Mouse (Mus musculus) left cerebral cortex, adult 2 months (tissue): ENCODE data around the gene Qrfpr. TPM values are rescaled to one million over a fixed set of nuclear protein-coding genes. Genes with fewer than 3 reads are reported as not detected.

Experiments used
- DNase-seq, 2 experiments: peaks; one replicate each; pipeline ENCODE4 v3.0.0; 2021 to 2022; ENCODE audit warnings: low spot score in 2 of 2, mixed read lengths in 1 of 2; ENCODE audit errors: extremely low spot score in 1 of 2
- H3K27ac ChIP-seq: fragments of 200-600 bp; 2 replicates; pipeline ENCODE4 v1.8.1; 2022
- H3K4me3 ChIP-seq: fragments of 200-600 bp; 2 replicates; pipeline ENCODE4 v1.8.1; 2022
- CTCF ChIP-seq: fragments of 200-600 bp; IDR thresholded peaks from 2 replicates; pipeline ENCODE4 v1.8.1; 2022; ENCODE audit warnings: antibody characterized with exemption, mild to moderate bottlenecking, moderate library complexity
- intact Hi-C: fragments of 180-260 bp; cut with DNase I; formaldehyde crosslinking; loops from one replicate; pipeline ENCODE4 v1.15.1; 2025
- total RNA-seq, 2 experiments: library from RNA; stranded (reverse); gene quantifications; 2 replicates each; pipeline ENCODE4 v1.2.3; 2021

Gene Qrfpr
- total RNA-seq, 2 experiments from 2014 or later = 4.6 to 4.7 TPM

- H3K27ac ChIP-seq = no peak overlapping the region
- intact Hi-C loops = no loop called here
- no peak for DNase-seq
- no peak for TF ChIP-seq CTCF
- H3K4me3 ChIP-seq = no peak overlapping the region
Measured at GRCm38 (mm10) chr3:36207520-36208264, 14.4 kb downstream of the Qrfpr start.

GRCm38 (mm10) chr3:36202932-36203331 lies 19.2 kb downstream of the Qrfpr start:
- no peak for TF ChIP-seq CTCF
- Histone ChIP-seq H3K4me3 (no peak overlapping the region), H3K27ac (peak overlapping the region; percentile 24; the same call in 1 of the 2 replicates)
- intact Hi-C loops = no loop called here
- DNase-seq = no peak

GRCm38 (mm10) chr3:36201098-36201497 lies 21.0 kb downstream of the Qrfpr start:
- intact Hi-C loops = no loop called here
- no peak for TF ChIP-seq CTCF
- Histone ChIP-seq H3K27ac (no peak overlapping the region), H3K4me3 (no peak overlapping the region)
- no peak for DNase-seq

GRCm38 (mm10) chr3:36189243-36189642 lies 32.9 kb downstream of the Qrfpr start:
- intact Hi-C loops = no loop called here
- DNase-seq = no peak
- no peak overlapping the region for H3K4me3 ChIP-seq
- TF ChIP-seq CTCF = no peak
- H3K27ac ChIP-seq = no peak overlapping the region

- no peak for TF ChIP-seq CTCF
- no peak overlapping the region for H3K27ac ChIP-seq
- intact Hi-C loops = no loop called here
- DNase-seq = no peak
- no peak overlapping the region for H3K4me3 ChIP-seq
Measured at GRCm38 (mm10) chr3:36186510-36186909, 35.6 kb downstream of the Qrfpr start.

- DNase-seq = peak; percentile 48 to 49
- intact Hi-C loops = loop anchor here (1.0 kb wide), 1 partner anchor 314 kb away; no protein-coding TSS in a partner anchor
- TF ChIP-seq CTCF = peak; percentile 64
- Histone ChIP-seq H3K4me3 (no peak overlapping the region), H3K27ac (no peak overlapping the region)
Measured at GRCm38 (mm10) chr3:36181519-36181918, 40.6 kb downstream of the Qrfpr start.

GRCm38 (mm10) chr3:36173761-36174160 lies 48.4 kb downstream of the Qrfpr start:
- no peak overlapping the region for H3K4me3 ChIP-seq
- DNase-seq = no peak
- no peak for TF ChIP-seq CTCF
- no peak overlapping the region for H3K27ac ChIP-seq
- intact Hi-C loops = no loop called here

- H3K27ac ChIP-seq = no peak overlapping the region
- no peak overlapping the region for H3K4me3 ChIP-seq
- intact Hi-C loops = no loop called here
- no peak for DNase-seq
- TF ChIP-seq CTCF = no peak
Measured at GRCm38 (mm10) chr3:36171348-36171747, 50.8 kb downstream of the Qrfpr start.

GRCm38 (mm10) chr3:36170670-36171210 lies 51.4 kb downstream of the Qrfpr start:
- no peak overlapping the region for H3K4me3 ChIP-seq
- no peak overlapping the region for H3K27ac ChIP-seq
- intact Hi-C loops = no loop called here
- TF ChIP-seq CTCF = no peak
- DNase-seq = no peak

- no peak for TF ChIP-seq CTCF
- DNase-seq = no peak
- no peak overlapping the region for H3K4me3 ChIP-seq
- H3K27ac ChIP-seq = no peak overlapping the region
- intact Hi-C loops = no loop called here
Measured at GRCm38 (mm10) chr3:36155268-36155667, 66.8 kb downstream of the Qrfpr start.

GRCm38 (mm10) chr3:36150934-36151686 lies 71.0 kb downstream of the Qrfpr start, which contains the start of gene D3Ertd254e:
D3Ertd254e (plus strand) TSS chr3:36151017.
- Histone ChIP-seq H3K27ac (peak within 1 kb of the TSS; percentile 94), H3K4me3 (peak within 1 kb of the TSS; percentile 79)
- intact Hi-C loops = loop anchor here (2.0 kb wide), 1 partner anchor 84 kb away; no protein-coding TSS in a partner anchor
- DNase-seq = peak; percentile 85 to 88
- no peak for TF ChIP-seq CTCF

GRCm38 (mm10) chr3:36150537-36150933 lies 71.6 kb downstream of the Qrfpr start:
- TF ChIP-seq CTCF = no peak
- no peak overlapping the region for H3K27ac ChIP-seq
- DNase-seq = no peak
- H3K4me3 ChIP-seq = peak overlapping the region; percentile 79
- intact Hi-C loops = loop anchor here (2.0 kb wide), 1 partner anchor 84 kb away; no protein-coding TSS in a partner anchor
